Mouse (Mus musculus): ENCODE measurements around the gene 6030408B16Rik. TPM values are rescaled to one million over a fixed set of nuclear protein-coding genes. Genes with fewer than 3 reads are reported as not detected.
A peak's percentile ranks its signal among the peaks of the same experiment; 100 is the strongest.

The 6030408B16Rik gene
- polyA plus RNA-seq, 1 experiment from 2014 or later = 25.0 TPM

DNA sequence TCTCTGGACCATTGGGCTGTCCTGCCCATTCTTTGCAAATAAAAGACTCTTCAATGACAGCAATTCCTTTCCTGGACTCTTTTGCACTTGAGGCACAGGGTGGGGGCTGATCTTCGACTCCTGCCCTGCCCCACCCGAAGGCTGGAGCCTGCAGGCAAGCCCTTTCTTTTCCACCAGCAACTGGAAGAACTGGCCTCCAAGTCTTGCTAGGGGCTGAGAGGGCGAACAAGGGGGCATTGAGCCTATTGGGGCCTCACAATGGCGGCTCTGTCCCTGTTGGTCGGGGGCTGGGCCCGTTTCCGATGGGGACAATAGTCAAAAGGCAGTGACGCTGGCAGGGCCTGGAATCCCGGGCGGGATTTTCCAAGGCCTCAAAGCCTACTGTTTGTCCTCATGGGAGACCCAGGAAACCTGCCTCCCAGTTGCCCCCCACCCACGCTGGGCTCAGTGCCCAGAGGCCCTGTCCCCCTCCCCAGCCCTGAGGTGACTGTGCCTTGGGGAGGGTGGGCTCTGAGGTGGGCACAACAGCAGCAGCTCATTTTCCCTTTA lies 15.6 kb upstream of the 6030408B16Rik start:
- H3K27ac ChIP-seq (ENCODE audit: low read length) = peak overlapping the region; percentile 41; the same call in 1 of the 2 replicates
- H3K9ac ChIP-seq (replicated peaks; ENCODE audit: low read depth, low read length) = no peak overlapping the region
- H3K4me2 ChIP-seq (replicated peaks; ENCODE audit: low read depth, low read length) = no peak overlapping the region
- H3K27me3 ChIP-seq (ENCODE audit: control insufficient read depth, insufficient read depth, low read length) = no peaks in the 10 kb centered on the region
- no peaks in the 10 kb centered on the region for H3K9me3 ChIP-seq (ENCODE audit: control insufficient read depth, low read depth, low read length)
- H3K36me3 ChIP-seq (ENCODE audit: control insufficient read depth, insufficient read depth, low read length) = peaks cover 17% of the 10 kb centered on the region
- peaks cover 24% of the 10 kb centered on the region for H3K4me1 ChIP-seq (ENCODE audit: control insufficient read depth, insufficient read depth, low read length)
- ATAC-seq (ENCODE audit: insufficient number of reproducible peaks, insufficient read depth, low FRiP score, low read depth) = peak; percentile 57
- H3K4me3 ChIP-seq (ENCODE audit: low read depth, low read length) = no peak overlapping the region
- WGBS = 58% methylated on average over 11 of the region's 11 CpGs

DNA sequence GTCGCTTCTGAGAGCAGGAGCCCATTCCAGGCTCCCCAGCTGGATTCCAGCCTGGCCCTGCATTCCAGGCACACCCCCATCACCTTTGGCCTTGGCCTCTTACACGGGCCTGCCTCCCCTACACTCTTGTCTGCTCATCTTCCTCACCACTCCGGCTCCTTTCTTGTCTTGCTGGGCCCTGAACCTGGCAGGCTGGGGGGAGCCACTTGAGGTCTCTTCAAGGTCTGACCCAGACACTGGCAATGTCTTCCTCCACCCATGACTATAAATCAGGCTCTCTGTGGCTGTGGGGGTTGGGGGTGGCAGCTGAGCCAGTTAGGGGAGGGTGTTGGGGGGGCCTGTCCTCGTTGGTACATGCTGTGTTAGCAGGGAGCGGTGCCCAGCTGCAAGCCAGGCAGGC lies 14.4 kb upstream of the 6030408B16Rik start:
- H3K4me1 ChIP-seq (ENCODE audit: control insufficient read depth, insufficient read depth, low read length) = peaks cover 24% of the 10 kb centered on the region
- no peak overlapping the region for H3K4me2 ChIP-seq (replicated peaks; ENCODE audit: low read depth, low read length)
- H3K9ac ChIP-seq (replicated peaks; ENCODE audit: low read depth, low read length) = no peak overlapping the region
- WGBS = 35% methylated on average over 5 of the region's 5 CpGs
- no peaks in the 10 kb centered on the region for H3K9me3 ChIP-seq (ENCODE audit: control insufficient read depth, low read depth, low read length)
- ATAC-seq (ENCODE audit: insufficient number of reproducible peaks, insufficient read depth, low FRiP score, low read depth) = no peak
- H3K27ac ChIP-seq (ENCODE audit: low read length) = peak overlapping the region; percentile 15; the same call in 1 of the 2 replicates
- H3K4me3 ChIP-seq (ENCODE audit: low read depth, low read length) = no peak overlapping the region
- H3K36me3 ChIP-seq (ENCODE audit: control insufficient read depth, insufficient read depth, low read length) = peaks cover 8% of the 10 kb centered on the region; the same call in 1 of the 2 replicates
- no peaks in the 10 kb centered on the region for H3K27me3 ChIP-seq (ENCODE audit: control insufficient read depth, insufficient read depth, low read length)

DNA sequence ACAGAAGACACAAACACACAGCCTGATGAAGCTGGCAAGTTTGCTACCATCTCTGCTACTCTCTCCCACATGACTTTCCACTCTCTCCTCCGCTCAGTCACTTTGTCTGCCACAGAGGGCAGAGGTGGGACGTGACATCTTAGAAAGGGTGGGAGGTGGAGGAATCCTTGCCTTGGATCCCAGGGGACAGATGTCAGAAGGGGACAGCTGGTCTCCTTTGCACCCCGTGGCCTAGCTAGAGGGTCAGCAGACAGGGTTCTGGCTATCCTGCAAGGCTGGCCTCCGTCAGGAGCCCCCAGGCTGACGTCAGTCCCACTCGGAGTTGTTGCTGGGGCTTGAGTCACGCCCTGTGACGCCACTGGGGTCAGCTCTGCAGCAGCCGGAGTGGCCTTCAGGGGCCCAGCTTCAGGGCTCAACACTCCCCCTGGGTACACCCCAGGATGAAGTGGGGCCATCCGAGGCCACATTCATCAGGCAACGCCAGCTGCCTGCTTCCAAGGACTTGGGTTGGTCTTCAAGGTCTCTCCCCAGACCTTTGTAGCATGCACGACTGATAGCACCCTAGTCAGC lies 13.5 kb upstream of the 6030408B16Rik start:
- H3K27ac ChIP-seq (ENCODE audit: low read length) = no peak overlapping the region; the same call in 1 of the 2 replicates
- H3K36me3 ChIP-seq (ENCODE audit: control insufficient read depth, insufficient read depth, low read length) = no peaks in the 10 kb centered on the region
- no peak overlapping the region for H3K4me2 ChIP-seq (replicated peaks; ENCODE audit: low read depth, low read length)
- no peaks in the 10 kb centered on the region for H3K9me3 ChIP-seq (ENCODE audit: control insufficient read depth, low read depth, low read length)
- ATAC-seq (ENCODE audit: insufficient number of reproducible peaks, insufficient read depth, low FRiP score, low read depth) = no peak
- no peak overlapping the region for H3K9ac ChIP-seq (replicated peaks; ENCODE audit: low read depth, low read length)
- 48% methylated on average over 12 of the region's 12 CpGs for WGBS
- no peaks in the 10 kb centered on the region for H3K27me3 ChIP-seq (ENCODE audit: control insufficient read depth, insufficient read depth, low read length)
- no peak overlapping the region for H3K4me3 ChIP-seq (ENCODE audit: low read depth, low read length)
- H3K4me1 ChIP-seq (ENCODE audit: control insufficient read depth, insufficient read depth, low read length) = peaks cover 24% of the 10 kb centered on the region

DNA sequence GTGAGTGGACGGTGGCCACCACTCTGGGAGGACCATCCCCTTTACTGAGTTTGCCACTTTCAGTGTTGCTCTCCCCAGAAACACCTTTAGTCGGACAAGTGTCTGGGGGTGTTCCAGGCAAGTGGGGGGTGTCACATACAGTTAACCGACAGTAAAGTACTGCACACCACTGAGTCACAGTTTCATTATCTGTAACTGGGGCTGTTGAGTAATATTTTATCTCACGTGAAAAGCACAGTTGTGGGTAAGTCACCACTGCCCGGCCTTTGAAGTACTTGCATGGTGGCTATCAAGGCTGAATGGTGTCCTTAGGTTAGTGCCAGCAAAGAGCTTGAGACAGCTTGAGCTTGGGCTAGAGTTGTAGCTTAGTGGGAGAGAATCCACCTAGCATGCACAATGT lies 10.5 kb upstream of the 6030408B16Rik start:
- no peak overlapping the region for H3K4me3 ChIP-seq (ENCODE audit: low read depth, low read length)
- H3K9ac ChIP-seq (replicated peaks; ENCODE audit: low read depth, low read length) = no peak overlapping the region
- no peaks in the 10 kb centered on the region for H3K27me3 ChIP-seq (ENCODE audit: control insufficient read depth, insufficient read depth, low read length)
- peaks cover 31% of the 10 kb centered on the region; the same call in 1 of the 2 replicates for H3K4me1 ChIP-seq (ENCODE audit: control insufficient read depth, insufficient read depth, low read length)
- WGBS = 77% methylated on average over 5 of the region's 5 CpGs
- H3K4me2 ChIP-seq (replicated peaks; ENCODE audit: low read depth, low read length) = no peak overlapping the region
- no peaks in the 10 kb centered on the region for H3K9me3 ChIP-seq (ENCODE audit: control insufficient read depth, low read depth, low read length)
- ATAC-seq (ENCODE audit: insufficient number of reproducible peaks, insufficient read depth, low FRiP score, low read depth) = no peak
- H3K36me3 ChIP-seq (ENCODE audit: control insufficient read depth, insufficient read depth, low read length) = peaks cover 13% of the 10 kb centered on the region
- no peak overlapping the region for H3K27ac ChIP-seq (ENCODE audit: low read length)

DNA sequence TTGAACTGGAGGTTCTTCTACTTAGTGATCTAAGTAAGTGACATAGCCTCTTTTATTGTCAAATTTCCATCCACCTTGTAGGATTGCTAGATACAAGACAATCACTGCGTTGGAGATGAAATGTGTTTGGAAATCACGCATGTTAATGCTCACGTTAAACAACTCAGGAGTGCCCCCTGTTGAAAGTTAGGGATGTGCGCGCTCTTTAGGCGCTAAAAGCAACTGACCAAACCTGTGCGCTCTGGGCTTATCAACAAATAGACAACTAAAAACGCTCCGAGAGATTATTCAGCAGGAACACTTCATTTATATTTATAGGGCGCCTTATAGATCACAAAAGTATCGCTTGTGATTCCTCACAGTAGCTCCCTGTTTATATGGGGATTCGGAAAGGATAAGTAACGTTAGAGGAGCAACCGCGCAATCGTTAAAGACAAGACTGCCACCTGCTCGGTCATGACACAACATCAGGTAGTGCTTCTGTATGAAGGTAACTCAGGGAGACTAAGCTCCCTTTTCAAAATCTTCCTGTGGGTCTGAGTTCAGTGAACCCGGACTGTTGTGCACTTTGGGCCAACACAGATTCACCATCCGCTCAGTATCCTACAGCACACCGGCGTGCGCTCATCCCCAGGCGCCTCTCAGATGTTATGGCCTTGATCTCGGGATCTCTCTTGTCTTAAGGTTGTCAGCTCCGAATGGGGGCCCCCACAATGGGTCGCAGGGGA lies 9.7 kb upstream of the 6030408B16Rik start:
- peak; percentile 53 for ATAC-seq (ENCODE audit: insufficient number of reproducible peaks, insufficient read depth, low FRiP score, low read depth)

DNA sequence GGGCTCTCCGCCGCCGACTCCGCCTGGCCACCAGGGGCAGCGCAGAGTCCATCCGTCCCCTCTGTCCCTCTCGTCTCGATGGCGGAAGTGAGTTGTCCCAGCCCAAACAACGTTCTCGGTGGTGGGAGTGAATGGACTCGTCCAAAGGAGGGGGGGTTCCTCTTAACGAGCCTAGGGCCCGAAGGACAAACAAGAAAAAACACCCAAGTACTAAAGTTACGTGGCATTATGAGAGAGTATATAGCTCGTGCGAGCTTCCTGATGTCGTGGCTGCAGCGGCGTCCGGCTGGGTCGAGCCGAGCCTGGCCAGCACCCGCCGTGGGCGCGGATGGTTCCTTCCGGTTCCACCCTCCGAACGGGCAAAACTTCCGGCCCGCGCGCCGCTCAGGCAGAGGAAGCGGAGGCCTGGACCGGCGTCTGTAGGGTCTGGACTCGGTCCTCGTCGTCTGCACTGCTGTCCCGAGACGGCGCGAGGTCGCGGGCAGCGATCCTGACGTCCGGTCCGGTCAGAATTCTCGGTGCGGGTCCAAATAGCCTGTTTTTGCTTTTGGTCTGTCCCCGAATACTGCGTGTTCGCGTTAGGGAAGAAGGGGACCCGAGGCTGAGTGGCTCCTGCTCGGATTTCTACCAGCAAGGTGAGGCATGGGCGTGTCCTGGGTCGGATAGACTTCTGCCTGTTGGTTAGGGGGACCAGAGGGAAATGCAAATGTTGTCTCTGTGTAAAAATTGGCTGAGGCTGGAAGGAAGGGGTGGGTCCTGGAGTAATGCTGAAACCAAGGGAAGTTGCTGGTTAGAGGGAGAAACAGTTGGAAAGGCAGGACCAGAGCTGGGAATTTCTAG lies 8.9 kb upstream of the 6030408B16Rik start, which contains the start of gene Atg101:
Gene Atg101, plus strand, starts transcription at position 362 of the 840 bp plus-strand sequence.
- Histone ChIP-seq H3K27me3 (ENCODE audit: control insufficient read depth, insufficient read depth, low read length) (no peaks in the 10 kb centered on the region), H3K9ac (replicated peaks; ENCODE audit: low read depth, low read length) (peak within 1 kb of the TSS; percentile 79), H3K36me3 (ENCODE audit: control insufficient read depth, insufficient read depth, low read length) (peaks cover 24% of the 10 kb centered on the region), H3K4me3 (ENCODE audit: low read depth, low read length) (peak within 1 kb of the TSS; percentile 96), H3K9me3 (ENCODE audit: control insufficient read depth, low read depth, low read length) (no peaks in the 10 kb centered on the region), H3K27ac (ENCODE audit: low read length) (peak within 1 kb of the TSS; percentile 77), H3K4me2 (replicated peaks; ENCODE audit: low read depth, low read length) (peak within 1 kb of the TSS; percentile 96), H3K4me1 (ENCODE audit: control insufficient read depth, insufficient read depth, low read length) (peaks cover 15% of the 10 kb centered on the region; the same call in 1 of the 2 replicates)
- ATAC-seq (ENCODE audit: insufficient number of reproducible peaks, insufficient read depth, low FRiP score, low read depth) = peak; percentile 87
- under 1% methylated on average over 61 of the region's 61 CpGs for WGBS

More for the DNA sequence above, 9.7 kb upstream of the 6030408B16Rik start:
- Histone ChIP-seq H3K9me3 (ENCODE audit: control insufficient read depth, low read depth, low read length) (no peaks in the 10 kb centered on the region), H3K27me3 (ENCODE audit: control insufficient read depth, insufficient read depth, low read length) (no peaks in the 10 kb centered on the region), H3K4me3 (ENCODE audit: low read depth, low read length) (peak overlapping the region; percentile 96), H3K27ac (ENCODE audit: low read length) (peak overlapping the region; percentile 52; the same call in 1 of the 2 replicates), H3K36me3 (ENCODE audit: control insufficient read depth, insufficient read depth, low read length) (peaks cover 20% of the 10 kb centered on the region), H3K9ac (replicated peaks; ENCODE audit: low read depth, low read length) (peak overlapping the region; percentile 79), H3K4me1 (ENCODE audit: control insufficient read depth, insufficient read depth, low read length) (peaks cover 23% of the 10 kb centered on the region; the same call in 1 of the 2 replicates), H3K4me2 (replicated peaks; ENCODE audit: low read depth, low read length) (peak overlapping the region; percentile 96)
- 2% methylated on average over 26 of the region's 26 CpGs for WGBS

DNA sequence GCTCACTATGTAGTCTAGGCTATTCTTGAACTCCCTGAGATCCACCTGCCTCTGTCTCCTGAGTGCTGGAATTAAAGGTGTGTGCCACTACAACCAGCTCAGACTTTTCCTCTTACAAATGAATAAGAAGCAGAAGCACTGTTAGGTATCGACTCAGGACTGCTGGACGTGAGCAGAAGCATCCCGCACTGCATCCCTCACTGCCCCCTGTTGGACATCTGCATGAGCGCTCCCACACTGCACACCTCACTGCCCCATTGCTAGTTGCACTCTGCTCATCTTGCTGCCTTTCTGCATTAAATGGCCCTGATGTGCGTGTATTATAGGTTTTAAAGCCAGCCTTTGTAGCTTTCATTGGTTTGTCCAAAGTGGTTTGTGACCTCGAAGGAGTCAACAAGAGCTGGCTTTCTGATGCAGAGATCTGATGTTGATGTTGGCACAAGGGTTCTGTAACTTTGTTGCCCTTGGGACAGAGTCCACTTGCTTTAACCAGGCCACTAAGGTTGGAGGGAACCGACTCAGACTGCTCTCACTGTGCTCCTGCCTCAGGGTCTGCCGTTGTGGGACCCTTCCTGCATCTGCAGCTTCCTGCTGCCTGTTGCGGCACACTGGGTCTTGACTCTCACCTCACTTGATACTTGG lies 6.8 kb upstream of the 6030408B16Rik start:
- no peaks in the 10 kb centered on the region for H3K27me3 ChIP-seq (ENCODE audit: control insufficient read depth, insufficient read depth, low read length)
- no peak overlapping the region for H3K9ac ChIP-seq (replicated peaks; ENCODE audit: low read depth, low read length)
- no peaks in the 10 kb centered on the region for H3K9me3 ChIP-seq (ENCODE audit: control insufficient read depth, low read depth, low read length)
- H3K27ac ChIP-seq (ENCODE audit: low read length) = no peak overlapping the region
- H3K36me3 ChIP-seq (ENCODE audit: control insufficient read depth, insufficient read depth, low read length) = peaks cover 42% of the 10 kb centered on the region
- WGBS = 67% methylated on average over 9 of the region's 9 CpGs
- peaks cover 10% of the 10 kb centered on the region; the same call in 1 of the 2 replicates for H3K4me1 ChIP-seq (ENCODE audit: control insufficient read depth, insufficient read depth, low read length)
- H3K4me3 ChIP-seq (ENCODE audit: low read depth, low read length) = no peak overlapping the region
- no peak for ATAC-seq (ENCODE audit: insufficient number of reproducible peaks, insufficient read depth, low FRiP score, low read depth)
- H3K4me2 ChIP-seq (replicated peaks; ENCODE audit: low read depth, low read length) = no peak overlapping the region
